Mouse (Mus musculus): ENCODE measurements at regions not wholly inside any gene's neighbourhood (a gene's known extent, or its start where the extent isn't known, plus 50 kb on each side); places are given as distances from the start of the nearest gene placed in this dataset.
A peak's percentile ranks its signal among the peaks of the same experiment; 100 is the strongest.
"Not testable (repeated sequence)": the region's sequence is repeated elsewhere in the genome, so short reads cannot be mapped to it uniquely, and the experiment has no call there.

GRCm38 (mm10) chr8:126081279-126081678, 86.3 kb downstream of the Kcnk1 start:
- DNase-seq, result no peak

GRCm38 (mm10) chr8:126082827-126083226, 87.9 kb downstream of the Kcnk1 start:
- DNase-seq, result no peak

- DNase-seq, result no peak
These were observed 95.8 kb downstream of the Kcnk1 start for GRCm38 (mm10) chr8:126090772-126091171.

- DNase-seq, result no peak
These were observed 99.0 kb downstream of the Kcnk1 start for GRCm38 (mm10) chr8:126094005-126094404.

DNA sequence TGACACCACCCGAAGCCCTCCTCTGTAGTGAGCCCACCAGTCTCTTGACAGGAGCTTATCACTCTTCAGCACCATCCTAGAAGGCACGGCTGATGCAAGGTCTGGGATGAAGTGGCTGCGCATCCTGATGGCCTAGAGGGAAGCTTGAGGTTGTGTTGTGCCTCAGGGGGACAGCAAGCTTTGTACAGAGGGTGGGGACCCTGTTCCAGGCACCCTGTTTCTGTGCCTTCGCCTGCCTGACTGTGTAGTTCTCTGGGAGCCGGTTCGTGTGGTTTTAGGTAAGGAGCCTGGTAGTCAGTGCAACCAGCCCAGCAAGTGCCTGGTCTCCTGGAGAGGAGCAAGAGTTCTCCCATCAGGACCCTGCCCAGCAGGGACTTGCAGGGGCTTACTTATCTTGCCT, 101.1 kb downstream of the Kcnk1 start:
- no peak for DNase-seq

DNA sequence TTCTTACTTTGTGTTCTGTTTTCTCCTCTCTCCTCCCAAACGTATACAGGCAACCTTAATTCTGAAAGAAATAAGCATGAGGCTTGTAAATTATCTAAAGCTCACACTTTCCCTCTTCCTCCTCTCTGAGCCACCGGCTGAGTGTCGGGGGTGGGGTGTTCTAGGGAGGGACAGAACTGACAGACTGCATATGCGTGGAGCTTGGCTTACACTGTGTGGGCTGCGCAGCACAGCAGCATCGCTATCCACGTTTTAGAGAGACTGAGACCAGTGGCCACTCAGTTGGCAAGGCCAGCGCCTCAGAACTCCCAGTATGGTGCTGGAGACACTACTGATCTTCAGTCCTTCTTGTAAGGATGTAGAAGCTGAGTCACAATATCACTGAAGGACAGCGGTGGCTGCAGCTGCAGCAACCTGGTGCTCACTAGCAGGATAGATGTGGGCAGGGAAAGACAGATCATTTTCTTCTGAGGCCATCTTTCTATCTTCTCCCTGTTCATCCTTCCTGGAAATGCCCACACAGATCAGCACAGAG, 101.7 kb downstream of the Kcnk1 start:
- no peak for DNase-seq

- peak; percentile 62 to 74 for DNase-seq
These were observed 103.9 kb downstream of the Kcnk1 start for GRCm38 (mm10) chr8:126098886-126099285.

DNA sequence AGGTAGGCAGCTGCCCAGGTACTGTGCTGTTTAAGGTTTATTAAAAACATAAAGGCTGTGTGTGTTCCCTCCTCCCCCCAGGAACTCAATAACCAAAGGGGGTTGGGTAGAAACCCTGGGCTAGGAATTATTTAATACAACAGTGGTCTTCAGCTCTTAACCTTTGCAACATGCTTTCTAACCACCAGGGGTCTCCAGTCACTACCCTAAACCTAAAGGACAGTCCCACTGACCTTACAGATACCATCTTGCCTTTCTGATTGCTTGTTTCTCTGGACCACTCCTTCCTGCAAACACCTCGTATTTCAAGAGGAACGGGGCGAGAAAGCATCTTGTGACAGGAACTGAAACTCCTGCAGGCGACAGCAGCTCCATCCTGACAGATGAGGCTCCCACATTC, 104.9 kb downstream of the Kcnk1 start:
- no peak for DNase-seq

GRCm38 (mm10) chr8:126105043-126105442, 110.1 kb downstream of the Kcnk1 start:
- no peak for DNase-seq

GRCm38 (mm10) chr8:126126041-126126440, 131.1 kb downstream of the Kcnk1 start:
- no peak for DNase-seq

DNA sequence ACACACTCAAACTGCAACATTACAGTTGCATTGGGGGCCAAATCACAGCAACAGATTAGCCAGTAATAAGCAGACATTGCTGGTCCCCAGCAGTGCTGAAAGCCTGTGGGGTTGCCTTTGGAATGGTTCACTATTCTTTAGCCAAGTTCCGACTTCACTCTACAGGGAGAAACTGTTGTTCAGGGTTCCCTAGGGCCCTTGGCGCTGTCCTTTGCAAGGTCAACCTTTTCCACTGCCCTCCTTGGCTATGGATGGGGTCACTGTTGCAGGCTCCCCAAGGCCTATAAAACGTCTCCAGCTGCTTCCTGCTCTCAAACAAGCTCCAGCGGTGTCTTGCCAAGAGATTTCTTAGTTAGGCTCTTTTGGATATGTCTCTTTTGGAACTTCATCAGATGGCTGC, 137.1 kb downstream of the Kcnk1 start:
- peak; percentile 29 to 43 for DNase-seq

- not testable (repeated sequence) for DNase-seq
These were observed 137.9 kb downstream of the Kcnk1 start for GRCm38 (mm10) chr8:126132918-126133317.

DNA sequence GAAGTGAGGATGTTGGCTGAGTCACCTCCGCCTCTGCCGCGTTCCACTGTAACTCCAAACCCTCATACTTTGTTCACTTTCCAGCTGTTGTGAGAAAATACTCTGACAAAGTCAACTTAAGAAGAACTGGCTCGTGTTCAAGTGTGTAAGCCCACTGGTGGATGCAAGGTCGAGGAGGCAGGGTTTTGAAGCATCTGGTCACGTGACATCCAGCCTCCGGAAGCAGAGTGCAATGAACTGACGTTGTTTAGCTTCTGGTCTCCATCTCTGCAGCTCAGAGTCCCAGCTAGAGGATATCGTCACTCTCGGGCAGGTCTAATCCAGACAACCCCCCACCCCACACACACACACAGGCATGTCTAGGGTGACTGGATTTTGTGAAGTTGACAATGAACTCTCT, 140.1 kb downstream of the Kcnk1 start:
- DNase-seq, result no peak

DNA sequence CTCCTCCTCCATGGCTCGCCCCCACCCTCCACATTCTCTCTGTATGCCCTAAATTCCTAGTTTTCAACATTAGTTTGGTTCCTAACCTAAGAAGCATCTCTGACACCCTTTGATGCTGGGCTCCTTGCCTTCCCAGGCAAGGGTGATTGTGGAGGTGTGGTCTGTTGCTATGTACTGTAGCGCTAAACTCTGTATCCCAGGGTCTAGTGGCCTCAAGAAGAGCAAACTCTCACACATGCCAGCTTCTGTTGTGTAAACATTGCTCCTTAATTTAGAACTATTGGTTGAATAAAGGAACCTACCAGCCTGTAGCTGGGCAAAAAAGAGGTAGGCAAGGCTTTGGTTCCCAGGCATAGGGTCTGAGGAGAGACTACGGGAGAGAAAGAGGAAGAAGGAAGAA, 140.6 kb downstream of the Kcnk1 start:
- DNase-seq, result no peak

DNA sequence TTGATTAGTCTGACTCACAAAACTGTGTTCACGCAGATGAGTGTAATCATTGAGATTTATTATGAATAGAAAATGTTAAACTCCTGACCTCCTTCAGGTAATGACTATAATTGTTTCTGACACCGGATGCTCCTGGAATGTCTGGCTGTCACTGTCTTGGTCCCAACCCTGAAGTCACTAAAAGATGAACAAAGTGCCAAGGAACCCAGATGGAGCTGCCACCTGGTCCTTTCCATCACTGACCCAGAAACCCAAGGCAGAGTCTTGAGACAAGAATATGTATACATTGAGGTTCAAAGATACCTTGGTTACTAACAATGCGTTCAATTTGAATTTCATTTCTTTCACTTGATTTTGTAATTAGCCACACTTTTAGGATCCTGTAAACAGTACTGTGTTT, 142.0 kb downstream of the Kcnk1 start:
- DNase-seq, result no peak

- no peak for DNase-seq
These were observed 142.5 kb downstream of the Kcnk1 start for GRCm38 (mm10) chr8:126137452-126137851.

- no peak for DNase-seq
These were observed 143.9 kb downstream of the Kcnk1 start for GRCm38 (mm10) chr8:126138645-126139545.

DNA sequence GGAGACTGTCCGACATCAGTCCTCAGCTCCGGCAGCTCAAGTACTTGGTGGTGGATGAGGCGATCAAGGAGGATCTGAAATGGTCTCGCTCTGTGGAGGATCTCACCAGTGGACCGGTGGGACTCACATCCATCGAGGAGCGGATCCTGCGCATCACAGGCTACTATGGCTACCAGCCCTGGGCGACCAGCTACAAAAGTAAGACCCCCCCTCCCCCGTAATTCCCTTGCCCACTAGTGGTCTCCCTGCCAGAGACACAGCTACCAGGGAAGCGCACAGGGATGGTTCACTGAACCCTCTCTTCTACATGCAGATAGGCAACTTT, 144.5 kb downstream of the Kcnk1 start:
- no peak for DNase-seq

DNA sequence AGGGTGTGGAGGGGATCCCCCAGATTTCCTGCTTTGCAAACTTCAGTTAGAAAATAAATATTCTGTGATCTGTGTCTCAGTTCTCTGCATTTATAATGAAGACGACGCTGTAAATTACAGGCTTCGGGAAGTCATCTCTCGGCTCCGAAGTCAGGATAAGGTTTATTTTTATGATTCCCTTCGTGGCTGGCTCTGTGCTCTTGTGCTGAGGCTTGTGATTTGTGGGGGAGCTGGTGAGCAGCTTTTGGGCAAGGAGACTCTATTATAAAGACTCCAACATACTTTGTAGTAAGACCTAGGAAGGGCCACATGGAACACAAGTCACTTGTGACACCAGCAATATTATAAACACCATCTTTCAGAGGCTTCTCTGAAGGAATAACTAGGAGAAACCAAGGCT, 146.0 kb downstream of the Kcnk1 start:
- DNase-seq, result no peak

DNA sequence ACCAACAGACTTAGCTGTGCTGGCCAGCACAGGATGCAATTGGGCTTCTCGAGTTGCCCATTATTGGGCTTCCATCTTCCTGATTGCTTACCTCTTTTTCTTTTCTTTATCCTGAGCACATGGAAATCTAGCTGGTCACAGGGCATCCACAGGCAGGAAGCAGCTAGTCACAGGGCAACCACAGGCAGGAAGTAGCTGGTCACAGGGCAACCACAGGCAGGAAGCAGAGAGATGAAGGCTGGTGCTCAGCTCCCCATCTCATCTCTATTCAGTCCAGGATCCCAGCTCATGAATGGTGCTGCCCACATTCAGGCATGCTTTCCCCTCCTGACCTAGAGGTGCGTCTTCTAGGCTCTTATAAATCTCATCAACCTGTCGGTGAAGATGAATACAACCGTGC, 146.8 kb upstream of the Slc35f3 start:
- no peak for DNase-seq

GRCm38 (mm10) chr8:126153955-126154354, 144.4 kb upstream of the Slc35f3 start:
- peak in 1 of 2 experiments; percentile 54 for DNase-seq

GRCm38 (mm10) chr8:126157452-126158185, 140.7 kb upstream of the Slc35f3 start:
- DNase-seq, result peak; percentile 29 to 38

- DNase-seq, result no peak
These were observed 138.9 kb upstream of the Slc35f3 start for GRCm38 (mm10) chr8:126159485-126159884.

GRCm38 (mm10) chr8:126160356-126160975, 137.9 kb upstream of the Slc35f3 start:
- no peak for DNase-seq

Data from kidney, adult 8-10 months (tissue).